Mouse (Mus musculus) ZHBTc4 (cell line): Measurements from ENCODE around the gene Gm28230.

Source experiments
- DNase-seq: peaks from one replicate; pipeline ENCODE4 v3.0.0-alpha.2; 2011; ENCODE audit warnings: low read depth, low spot score

Gene Gm28230

DNA sequence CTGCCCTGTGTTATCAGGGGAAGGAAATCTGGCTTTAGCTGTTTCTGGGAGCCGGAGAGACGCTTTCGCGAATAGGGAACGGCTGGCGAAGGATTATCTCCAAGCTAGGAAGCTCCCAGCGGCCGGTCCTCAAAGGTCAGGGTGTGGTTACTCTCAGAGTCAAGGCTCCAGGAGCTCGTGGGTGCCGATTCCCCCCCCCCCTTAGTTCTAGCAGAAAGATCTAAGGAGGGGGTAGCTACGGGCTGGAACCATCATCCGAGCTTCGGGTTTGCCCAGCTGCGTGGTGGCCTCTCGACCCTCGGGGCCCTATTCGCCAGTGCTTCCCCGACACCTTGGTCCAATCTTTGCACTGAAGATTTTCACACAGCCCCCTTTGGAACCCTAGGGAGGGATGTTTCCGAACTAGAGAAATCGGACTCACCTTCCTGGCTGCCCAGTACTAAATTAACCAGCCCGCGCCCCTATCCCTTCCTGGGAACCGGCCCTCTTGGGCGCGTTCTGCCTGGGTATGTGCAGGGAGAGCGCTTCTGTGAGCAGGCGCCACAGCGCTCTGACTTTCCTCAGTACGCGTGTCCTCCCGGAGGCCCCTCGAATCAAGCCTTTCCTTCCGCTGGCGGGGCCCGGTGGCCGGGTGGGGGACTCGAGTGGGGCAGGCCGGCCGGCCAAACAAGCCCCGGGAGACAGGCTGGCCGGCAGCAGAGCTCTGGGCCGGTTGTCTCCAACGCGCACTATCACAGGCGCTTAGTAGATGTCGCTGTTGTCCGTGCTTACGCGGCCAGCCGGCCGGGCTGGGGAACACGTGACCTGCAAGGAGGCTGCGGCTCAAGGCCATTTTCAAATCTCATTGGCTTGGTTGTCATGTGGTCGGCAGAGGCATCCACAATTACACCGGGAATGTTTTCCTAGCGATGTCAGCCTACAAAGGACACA is 35.2 kb upstream of the Gm28230 start, which contains the start of gene Hoxd10:
Hoxd10 (plus strand) TSS at position 903 of the 930 bp plus-strand sequence.
- peak; percentile 94 for DNase-seq

DNA sequence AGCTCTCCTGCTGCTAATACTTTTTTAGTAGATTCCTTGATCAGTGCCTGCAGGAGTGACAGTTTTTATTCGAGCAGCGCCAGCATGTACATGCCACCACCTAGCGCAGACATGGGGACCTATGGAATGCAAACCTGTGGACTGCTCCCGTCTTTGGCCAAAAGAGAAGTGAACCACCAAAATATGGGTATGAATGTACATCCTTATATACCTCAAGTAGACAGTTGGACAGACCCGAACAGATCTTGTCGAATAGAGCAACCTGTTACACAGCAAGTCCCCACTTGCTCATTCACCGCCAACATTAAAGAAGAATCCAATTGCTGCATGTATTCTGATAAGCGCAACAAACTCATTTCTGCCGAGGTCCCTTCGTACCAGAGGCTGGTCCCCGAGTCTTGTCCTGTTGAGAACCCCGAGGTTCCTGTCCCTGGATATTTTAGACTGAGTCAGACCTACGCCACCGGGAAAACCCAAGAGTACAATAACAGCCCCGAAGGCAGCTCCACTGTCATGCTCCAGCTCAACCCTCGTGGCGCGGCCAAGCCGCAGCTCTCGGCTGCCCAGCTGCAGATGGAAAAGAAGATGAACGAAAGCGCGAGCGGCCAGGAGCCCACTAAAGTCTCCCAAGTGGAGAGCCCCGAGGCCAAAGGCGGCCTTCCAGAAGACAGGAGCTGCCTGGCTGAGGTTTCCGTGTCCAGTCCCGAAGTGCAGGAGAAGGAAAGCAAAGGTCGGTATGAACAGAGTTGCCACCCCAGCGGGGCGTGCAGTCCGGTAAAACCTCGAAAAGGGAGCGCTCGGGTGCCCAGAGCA is 34.3 kb upstream of the Gm28230 start:
- DNase-seq, result peak; percentile 45

DNA sequence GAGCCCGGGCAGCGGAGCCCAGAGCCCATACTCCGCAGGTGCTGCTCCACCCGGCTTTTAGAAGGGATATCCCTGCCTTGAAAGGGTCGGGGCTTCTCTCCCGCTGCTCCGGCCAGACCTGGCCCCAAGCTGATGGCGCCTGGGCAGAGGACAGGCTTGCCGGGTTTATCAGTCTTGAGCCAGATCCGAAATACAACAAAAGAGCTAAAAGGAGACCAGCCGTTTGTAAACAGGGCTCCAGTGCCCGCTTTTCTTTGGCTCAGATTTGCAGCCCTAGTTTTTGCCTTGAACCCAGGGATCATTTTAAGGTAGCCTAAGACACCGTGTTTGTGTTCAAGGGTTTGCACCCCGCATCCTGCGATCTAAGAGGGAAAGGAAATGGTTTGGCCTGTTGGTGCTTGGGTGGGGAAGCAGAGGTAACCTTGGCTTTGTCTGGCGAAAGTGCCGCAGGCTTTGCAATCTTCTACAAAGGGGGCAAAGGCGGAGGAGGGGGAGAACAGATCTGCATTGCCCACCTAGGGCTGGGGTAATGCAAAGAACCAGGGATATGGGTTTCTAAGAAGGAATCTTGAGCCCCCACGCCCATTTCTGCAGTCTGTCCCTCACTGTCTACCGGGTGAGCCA is 33.6 kb upstream of the Gm28230 start:
- DNase-seq, result peak; percentile 38

DNA sequence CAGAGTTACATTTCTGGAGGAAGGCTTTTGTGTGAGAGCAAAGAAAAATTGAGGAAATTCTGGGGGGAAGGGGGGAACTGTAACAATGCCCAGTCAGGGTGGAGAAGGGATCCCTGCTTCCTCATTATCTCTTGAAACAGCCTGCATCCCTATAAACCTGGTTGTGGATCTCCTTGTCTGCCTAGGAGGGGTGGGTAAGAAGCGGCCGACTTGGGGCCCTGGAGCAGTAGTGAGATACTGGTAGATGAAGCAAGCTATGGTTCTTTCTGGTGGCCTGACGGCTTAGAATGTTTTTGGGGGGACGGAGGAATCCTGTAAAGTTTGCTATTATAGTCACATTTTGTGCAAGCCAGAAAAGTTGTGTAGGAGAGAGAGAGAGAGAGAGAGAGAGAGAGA is 33.1 kb upstream of the Gm28230 start:
- no peak for DNase-seq

DNA sequence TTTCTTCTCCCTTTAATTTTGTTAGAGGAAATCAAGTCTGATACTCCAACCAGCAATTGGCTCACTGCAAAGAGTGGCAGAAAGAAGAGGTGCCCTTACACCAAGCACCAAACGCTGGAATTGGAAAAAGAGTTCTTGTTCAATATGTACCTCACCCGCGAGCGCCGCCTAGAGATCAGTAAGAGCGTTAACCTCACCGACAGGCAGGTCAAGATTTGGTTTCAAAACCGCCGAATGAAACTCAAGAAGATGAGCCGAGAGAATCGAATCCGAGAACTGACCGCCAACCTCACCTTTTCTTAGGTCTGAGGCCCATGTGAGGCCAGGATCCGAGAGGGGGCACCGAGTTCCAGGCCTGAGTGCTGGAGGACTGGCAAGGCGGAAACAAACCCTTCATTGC is 32.5 kb upstream of the Gm28230 start:
- DNase-seq, result peak; percentile 86

DNA sequence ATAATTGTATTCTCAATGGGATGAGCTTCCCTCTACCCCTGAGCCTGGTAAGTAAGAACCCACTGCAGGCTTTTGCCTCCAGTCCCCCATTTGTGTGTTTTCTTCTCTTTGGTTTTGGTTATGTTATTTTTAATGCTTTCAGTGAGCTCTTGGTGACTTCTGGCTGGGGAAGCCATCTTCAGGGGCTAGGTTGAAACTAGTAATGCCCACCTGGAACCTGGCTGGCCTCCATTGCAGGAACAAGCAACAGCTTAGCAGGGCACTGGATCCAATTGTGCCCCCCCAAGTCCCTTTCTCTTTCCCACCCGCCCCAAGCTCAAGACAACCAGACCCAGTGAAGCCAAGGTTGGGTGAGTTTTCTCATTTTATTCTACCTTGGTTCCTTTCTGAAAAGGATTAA is 31.1 kb upstream of the Gm28230 start:
- DNase-seq, result no peak

DNA sequence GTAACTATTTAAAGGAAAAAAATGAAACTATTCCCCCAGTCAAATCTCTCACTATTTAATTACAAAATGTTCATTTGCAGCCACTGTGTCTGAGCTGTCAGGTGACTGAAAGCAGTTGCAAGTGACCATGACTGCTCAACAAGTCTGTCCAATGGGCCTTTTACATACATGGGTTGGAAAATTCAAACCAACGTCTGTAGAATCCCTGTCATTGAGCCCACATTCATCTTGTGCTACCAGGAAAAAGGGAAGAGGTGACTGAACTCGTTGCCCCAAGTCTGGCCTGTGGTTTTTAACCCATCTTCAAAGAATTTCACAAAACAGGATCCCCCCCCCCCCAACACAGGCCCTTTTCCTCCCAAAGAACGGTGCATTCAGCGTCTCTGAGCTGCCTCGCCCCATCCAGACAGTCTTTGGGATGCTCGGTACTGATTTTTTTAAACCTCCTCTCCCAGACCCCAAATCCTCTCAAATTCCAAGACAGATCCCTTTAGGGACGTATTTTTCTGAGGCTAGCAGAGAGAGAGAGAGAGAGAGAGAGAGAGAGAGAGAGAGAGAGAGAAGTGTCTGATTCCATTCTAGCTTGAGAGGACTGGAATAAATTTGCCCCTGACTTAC is 30.6 kb upstream of the Gm28230 start:
- no peak for DNase-seq

DNA sequence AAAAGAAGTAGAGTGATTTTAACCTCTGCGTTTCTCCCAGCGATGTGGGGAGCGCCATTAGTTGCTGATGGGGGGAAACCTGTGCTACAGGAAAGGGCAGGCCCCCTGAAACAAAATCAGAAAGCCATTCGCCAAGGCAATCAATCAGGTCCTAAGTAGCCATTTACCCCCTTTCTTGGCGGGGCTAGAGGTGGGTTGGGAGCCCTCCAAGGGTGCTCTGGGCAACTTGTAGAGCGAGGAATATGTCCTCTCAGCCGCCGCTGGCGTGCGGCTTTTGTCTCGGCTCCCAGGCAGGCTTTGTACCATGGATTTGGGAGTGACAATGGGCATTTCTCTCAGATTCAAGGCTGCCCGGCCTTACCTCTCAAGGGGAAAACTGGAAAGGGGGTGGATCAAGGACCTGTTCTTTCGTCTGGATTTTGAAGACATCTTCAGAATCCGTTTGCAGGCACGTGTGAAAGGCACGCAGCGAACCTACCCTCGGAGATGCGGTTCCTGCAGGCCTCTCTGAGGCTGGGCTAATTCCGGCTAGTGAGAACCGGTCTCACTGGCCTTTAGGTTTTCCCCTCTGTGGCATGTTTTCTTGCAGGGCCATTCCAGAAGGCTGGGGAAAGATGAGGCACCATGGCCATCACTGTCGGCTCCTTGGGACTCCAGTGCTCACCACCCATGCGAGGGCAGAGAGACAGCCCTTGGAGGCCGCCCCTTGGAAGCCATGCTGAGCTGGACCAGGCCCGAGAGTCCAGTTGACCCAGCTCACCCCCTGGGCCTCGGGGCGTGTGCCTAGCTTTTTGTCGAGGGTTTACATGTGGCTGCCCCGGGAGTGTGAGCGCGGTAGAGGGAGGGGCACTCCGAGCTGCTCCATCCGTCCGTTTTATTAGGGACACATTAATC is 29.8 kb upstream of the Gm28230 start:
- DNase-seq, result peak; percentile 51

DNA sequence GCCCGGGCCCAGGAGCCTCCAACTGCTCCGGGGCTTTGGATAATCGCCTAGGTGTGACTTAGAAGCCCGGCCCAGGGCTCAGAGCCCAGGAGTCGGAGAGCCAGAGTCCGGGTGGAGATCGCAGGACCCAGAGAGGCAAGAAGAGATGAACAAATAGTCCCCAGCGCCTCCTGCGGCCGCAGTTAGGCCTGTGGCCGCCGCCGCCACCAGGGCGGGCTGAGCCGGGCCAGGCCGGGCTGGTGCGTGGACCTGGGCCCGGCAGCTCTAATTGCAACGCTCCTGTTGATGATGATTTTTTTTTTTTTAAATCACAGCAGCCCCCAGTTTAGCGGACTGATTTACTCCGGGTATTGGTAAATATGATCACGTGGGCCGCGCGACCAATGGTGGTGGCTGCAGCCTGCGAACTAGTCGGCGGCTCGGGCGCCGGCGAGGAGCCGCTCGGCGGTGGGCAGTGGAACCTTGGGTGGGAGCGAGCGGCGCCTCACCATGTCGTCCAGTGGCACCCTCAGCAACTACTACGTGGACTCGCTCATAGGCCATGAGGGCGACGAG is 28.9 kb upstream of the Gm28230 start, which contains the start of gene Hoxd9:
Hoxd9 (plus strand) TSS at position 161 of the 555 bp plus-strand sequence.
- peak; percentile 80 for DNase-seq

DNA sequence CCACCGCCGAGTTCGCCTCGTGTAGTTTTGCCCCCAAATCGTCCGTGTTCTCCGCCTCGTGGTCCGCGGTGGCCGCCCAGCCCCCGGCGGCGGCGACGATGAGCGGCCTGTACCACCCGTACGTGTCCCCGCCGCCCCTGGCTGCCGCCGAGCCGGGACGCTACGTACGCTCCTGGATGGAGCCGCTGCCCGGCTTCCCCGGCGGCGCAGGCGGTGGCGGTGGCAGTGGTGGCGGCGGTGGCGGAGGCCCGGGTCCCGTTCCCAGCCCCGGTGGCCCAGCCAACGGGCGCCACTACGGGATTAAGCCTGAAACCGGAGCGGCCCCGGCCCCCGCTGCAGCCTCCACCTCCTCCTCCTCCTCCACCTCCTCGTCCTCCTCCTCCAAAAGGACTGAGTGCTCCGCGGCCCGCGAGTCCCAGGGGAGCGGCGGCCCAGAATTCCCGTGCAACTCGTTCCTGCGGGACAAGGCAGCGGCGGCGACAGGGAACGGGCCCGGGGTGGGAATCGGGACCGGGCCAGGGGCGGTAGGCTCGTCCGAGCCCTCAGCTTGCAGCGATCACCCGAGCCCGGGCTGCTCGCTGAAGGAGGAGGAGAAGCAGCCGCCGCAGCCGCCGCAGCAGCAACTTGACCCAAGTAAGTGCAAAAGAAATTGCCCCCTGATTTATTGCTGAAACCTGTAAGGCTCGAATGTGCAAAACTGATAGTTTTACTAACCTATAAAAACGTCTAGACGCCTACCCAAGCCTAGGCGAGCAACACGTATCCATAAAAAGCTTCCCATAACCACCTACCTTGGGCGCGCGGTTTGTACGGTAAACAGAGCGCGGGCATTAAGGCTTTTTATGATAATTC is 28.1 kb upstream of the Gm28230 start:
- DNase-seq, result peak; percentile 66

DNA sequence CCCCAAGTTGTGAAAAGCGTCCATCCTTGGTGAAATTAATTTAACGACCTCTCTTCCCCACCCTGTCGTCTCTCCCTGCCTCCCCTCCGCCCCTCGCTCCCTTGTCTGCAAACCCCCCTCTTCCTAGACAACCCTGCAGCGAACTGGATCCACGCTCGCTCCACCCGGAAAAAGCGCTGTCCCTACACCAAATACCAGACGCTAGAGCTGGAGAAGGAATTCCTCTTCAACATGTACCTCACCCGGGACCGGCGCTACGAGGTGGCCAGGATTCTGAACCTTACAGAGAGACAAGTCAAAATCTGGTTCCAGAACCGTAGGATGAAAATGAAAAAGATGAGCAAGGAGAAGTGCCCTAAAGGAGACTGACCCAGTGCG is 27.5 kb upstream of the Gm28230 start:
- no peak for DNase-seq

DNA sequence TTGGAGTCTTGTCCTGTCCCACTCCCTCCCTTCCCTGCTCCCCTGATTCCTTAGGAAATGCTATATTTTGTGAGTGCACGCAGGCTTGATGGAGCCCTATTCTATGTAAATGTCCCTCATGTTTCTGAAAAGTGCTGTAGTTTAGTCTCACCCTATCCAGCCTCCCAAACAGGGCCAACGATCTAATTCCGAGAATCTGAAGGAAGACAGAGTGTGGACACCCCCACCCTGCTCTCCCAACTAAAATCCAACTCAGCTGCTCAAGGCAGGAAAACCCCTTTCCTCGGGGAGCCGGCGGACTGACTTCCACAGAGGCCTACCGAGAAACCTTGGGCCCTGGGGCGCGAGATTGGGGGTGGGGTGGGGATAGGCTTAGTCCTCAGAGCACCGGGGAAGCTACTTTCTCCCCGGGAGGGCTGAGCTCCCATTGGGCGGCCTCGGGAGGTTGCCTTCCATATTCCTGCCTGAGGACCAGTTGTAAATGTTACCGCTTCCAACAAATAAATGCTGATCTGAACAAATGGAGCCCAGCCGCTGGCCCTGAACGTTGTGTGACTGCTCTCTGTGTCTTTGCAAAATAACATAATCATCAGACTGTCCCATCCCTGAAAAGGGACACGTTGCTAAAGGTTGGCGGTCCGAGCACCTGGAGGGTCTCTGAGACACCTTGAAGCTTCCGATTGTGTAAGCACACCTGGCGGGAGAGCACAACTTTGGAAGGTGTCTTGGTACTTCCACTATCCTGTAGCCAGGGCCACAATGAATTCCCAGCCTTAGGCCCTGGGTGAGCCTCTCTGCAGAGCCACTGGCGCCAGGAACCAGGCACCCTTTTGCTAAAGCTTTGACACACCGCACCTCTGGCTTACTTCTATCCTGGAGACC is 26.6 kb upstream of the Gm28230 start:
- DNase-seq, result no peak

DNA sequence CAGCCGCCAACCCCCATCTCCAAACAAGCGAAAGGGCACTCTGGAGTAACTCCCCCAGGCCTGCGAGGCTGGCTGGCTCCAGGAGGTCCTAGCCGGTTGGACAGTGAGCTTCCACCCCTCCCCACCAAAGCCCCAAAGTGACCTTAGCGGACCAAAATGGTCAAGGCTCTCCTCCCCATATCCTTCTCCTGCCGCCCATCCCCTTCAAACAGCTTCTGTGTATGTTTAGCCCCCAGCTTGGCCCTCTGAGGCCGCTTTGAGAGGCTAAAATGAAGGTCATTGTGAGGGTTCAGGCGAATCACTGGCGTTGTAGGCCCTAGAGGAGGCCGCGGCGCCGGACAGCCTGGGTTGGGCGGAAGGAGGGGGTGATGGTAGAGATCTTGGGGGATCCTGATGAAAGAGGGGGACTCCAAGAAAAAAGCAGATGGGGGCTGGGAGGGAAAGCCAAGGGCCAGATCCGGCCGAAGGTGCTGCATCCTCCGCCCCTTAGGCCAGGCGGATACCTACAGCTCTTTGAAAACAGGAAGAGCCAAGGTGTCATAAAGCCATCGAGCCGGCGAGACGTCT is 25.9 kb upstream of the Gm28230 start:
- no peak for DNase-seq

DNA sequence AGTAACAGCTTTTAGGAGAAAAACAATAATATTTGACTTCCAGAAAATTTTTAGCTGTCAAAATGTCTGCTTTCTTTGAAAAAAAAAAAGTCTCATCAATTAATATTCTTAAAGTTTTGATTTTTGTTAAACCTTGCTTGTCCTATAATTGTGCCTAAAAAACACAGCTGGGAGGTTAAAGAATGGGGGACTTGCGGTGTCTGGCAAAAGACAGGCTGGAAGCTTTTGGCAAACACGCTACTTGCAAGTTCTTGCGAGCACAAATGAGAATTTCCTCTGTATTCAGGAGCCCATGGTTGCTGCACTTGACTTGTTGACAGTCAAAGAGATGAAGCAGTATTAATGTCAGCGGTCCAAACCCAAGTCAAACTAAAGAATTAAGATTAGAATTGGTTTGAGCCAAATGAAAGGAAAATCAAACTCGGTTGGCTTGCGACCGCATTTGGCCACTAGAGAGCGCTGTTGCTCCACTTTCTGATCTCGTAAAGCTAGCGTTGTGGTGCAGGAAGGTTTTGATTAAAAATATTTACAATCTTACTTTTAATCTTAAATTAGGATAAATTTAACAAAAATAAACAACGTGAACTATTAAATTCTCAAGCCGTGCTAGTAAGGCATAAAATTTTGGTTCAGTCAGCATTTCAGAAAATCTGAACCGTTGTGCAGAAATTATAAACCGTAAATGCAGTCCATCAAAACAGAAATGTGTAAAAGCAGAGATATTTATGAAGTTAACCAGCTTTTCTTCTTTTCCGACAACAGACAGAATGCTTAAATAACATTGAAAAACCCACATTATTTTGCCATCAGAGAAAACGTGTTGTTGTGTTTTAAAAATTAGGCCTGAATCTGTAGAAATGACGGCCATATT is 24.3 kb upstream of the Gm28230 start:
- peak; percentile 69 for DNase-seq

DNA sequence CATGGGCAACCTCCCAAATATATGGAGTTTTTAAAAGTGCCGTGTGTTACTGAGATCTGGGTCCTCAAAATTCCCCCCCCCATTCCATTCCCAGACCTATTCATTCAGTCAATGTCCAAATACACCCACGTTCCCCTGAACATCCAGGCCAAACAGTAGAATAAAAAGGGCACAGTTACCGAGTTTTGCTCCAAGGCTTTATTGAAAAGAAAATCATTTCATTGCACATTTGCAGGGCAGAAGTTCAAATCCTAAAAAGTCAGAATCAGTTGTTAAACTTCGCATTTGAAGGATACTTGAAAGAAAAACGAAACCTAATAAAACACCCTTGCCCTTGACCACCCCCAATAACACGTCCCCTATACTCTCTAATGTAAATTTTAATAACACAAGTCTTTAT is 23.7 kb upstream of the Gm28230 start:
- DNase-seq, result no peak

DNA sequence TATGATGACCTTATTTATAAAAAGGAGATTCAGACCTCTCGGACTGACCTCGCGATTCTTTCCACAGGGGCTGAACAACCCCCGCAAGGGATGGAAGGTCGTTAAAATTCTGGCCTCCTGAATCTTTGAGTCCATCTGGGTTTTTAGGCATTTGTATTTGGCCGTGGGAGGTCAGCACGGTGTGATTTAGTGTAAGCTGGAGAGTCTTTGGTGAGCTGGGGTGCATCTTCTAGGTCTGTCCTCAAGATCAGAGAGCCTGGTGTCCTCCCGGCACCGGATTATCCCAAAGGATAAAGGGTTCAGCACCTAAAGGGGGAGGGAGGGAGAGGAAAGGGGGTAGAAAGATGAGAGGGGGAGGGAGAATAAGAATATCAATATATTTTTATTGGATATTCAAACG is 23.2 kb upstream of the Gm28230 start:
- DNase-seq, result no peak
